Mouse (Mus musculus) stomach, embryonic 16.5 days (tissue): ENCODE measurements at regions not wholly inside any gene's neighbourhood (a gene's known extent, or its start where the extent isn't known, plus 50 kb on each side); places are given as distances from the start of the nearest gene placed in this dataset.
"Not testable (repeated sequence)": the region's sequence is repeated elsewhere in the genome, so short reads cannot be mapped to it uniquely, and the experiment has no call there.

Source experiments
- ATAC-seq: fragments of 200-750 bp; cut with Nextera tagmentation; 2 replicates; pipeline ENCODE4 v1.8.0; 2017; ENCODE audit warnings: moderate number of reproducible peaks, moderate TSS enrichment; ENCODE audit not compliant: insufficient read depth, low FRiP score
- H3K27ac ChIP-seq: fragments of 300-500 bp; sonication (generic); 2 replicates; pipeline ENCODE4 v1.5.1; 2014; ENCODE audit warnings: low read length
- H3K27me3 ChIP-seq: fragments of 300-500 bp; sonication (generic); 2 replicates; pipeline ENCODE4 v1.6.1; 2014; ENCODE audit warnings: low read length, control low read depth, mixed read lengths; ENCODE audit not compliant: control insufficient read depth, insufficient read depth
- H3K36me3 ChIP-seq: fragments of 300-500 bp; sonication (generic); 2 replicates; pipeline ENCODE4 v1.6.1; 2014; ENCODE audit warnings: low read length; ENCODE audit not compliant: control insufficient read depth, insufficient read depth
- H3K4me1 ChIP-seq: fragments of 300-500 bp; sonication (generic); 2 replicates; pipeline ENCODE4 v1.6.1; 2014; ENCODE audit warnings: low read length, control low read depth, mixed read lengths; ENCODE audit not compliant: control insufficient read depth, insufficient read depth
- H3K4me2 ChIP-seq: fragments of 300-500 bp; sonication (generic); 2 replicates; pipeline ENCODE4 v1.6.1; 2014; ENCODE audit warnings: low read depth, low read length, mixed read lengths
- H3K4me3 ChIP-seq: fragments of 300-500 bp; sonication (generic); replicated peaks from 2 replicates; pipeline ENCODE4 v1.5.1; 2014; ENCODE audit warnings: mild to moderate bottlenecking, low read length
- H3K9ac ChIP-seq: fragments of 300-500 bp; sonication (generic); 2 replicates; pipeline ENCODE4 v1.6.1; 2014; ENCODE audit warnings: low read length
- H3K9me3 ChIP-seq: fragments of 300-500 bp; sonication (generic); replicated peaks from 2 replicates; pipeline ENCODE4 v1.6.1; 2016; ENCODE audit warnings: low read length, control low read depth; ENCODE audit not compliant: control insufficient read depth
- WGBS: fragments of 180-500 bp; shearing (Covaris S2); extraction: QIAGEN DNeasy Blood & Tissue Kit; methylation state at CpG from one replicate; pipeline ENCODE4 v1.1.7; 2014; 5-methylcytosine and 5-hydroxymethylcytosine counted together

GRCm38 (mm10) chr8:26762942-26763778, 214.0 kb upstream of the Zfp703 start:
- Histone ChIP-seq H3K9ac (no peak overlapping the region), H3K4me2 (no peak overlapping the region), H3K36me3 (no peaks in the 10 kb centered on the region), H3K9me3 (peaks cover 15% of the 10 kb centered on the region), H3K27me3 (no peaks in the 10 kb centered on the region), H3K4me3 (no peak overlapping the region), H3K4me1 (no peaks in the 10 kb centered on the region), H3K27ac (no peak overlapping the region)
- ATAC-seq = peak; percentile 53; the same call in 1 of the 2 replicates
- 45% methylated on average over 16 of the region's 16 CpGs for WGBS

- H3K4me2 ChIP-seq = no peak overlapping the region
- ATAC-seq = no peak
- 0 out of 2 replicates have a peak, but pooled peaks cover 7% of the 10 kb centered on the region for H3K4me1 ChIP-seq
- no peak overlapping the region for H3K9ac ChIP-seq
- H3K27ac ChIP-seq = no peak overlapping the region
- 0 out of 2 replicates have a peak, but pooled peaks cover 3% of the 10 kb centered on the region for H3K9me3 ChIP-seq
- no peaks in the 10 kb centered on the region for H3K27me3 ChIP-seq
- 83% methylated on average over 10 of the region's 10 CpGs for WGBS
- no peaks in the 10 kb centered on the region for H3K36me3 ChIP-seq
- H3K4me3 ChIP-seq = no peak overlapping the region
These were observed 208.5 kb upstream of the Zfp703 start for GRCm38 (mm10) chr8:26768474-26769229.

- WGBS = 13% methylated on average over 16 of the region's 16 CpGs
- Histone ChIP-seq H3K27me3 (no peaks in the 10 kb centered on the region), H3K9ac (no peak overlapping the region), H3K4me3 (no peak overlapping the region; the same call in 1 of the 2 replicates), H3K4me2 (peak overlapping the region; percentile 35), H3K36me3 (no peaks in the 10 kb centered on the region), H3K9me3 (0 out of 2 replicates have a peak, but pooled peaks cover 3% of the 10 kb centered on the region), H3K4me1 (0 out of 2 replicates have a peak, but pooled peaks cover 7% of the 10 kb centered on the region), H3K27ac (no peak overlapping the region)
- ATAC-seq = no peak; the same call in 1 of the 2 replicates
These were observed 206.7 kb upstream of the Zfp703 start for GRCm38 (mm10) chr8:26770424-26770886.

GRCm38 (mm10) chr8:26778917-26779537, 198.1 kb upstream of the Zfp703 start:
- no peak overlapping the region for H3K4me2 ChIP-seq
- no peaks in the 10 kb centered on the region for H3K9me3 ChIP-seq
- no peak for ATAC-seq
- WGBS = 57% methylated on average over 10 of the region's 10 CpGs
- no peaks in the 10 kb centered on the region for H3K36me3 ChIP-seq
- H3K27ac ChIP-seq = no peak overlapping the region
- H3K4me1 ChIP-seq = no peaks in the 10 kb centered on the region
- H3K27me3 ChIP-seq = peaks cover 7% of the 10 kb centered on the region
- H3K4me3 ChIP-seq = no peak overlapping the region
- H3K9ac ChIP-seq = no peak overlapping the region

GRCm38 (mm10) chr8:26780515-26780914, 196.6 kb upstream of the Zfp703 start:
- H3K27ac ChIP-seq = no peak overlapping the region
- no peaks in the 10 kb centered on the region for H3K9me3 ChIP-seq
- no peaks in the 10 kb centered on the region for H3K36me3 ChIP-seq
- peaks cover 7% of the 10 kb centered on the region for H3K27me3 ChIP-seq
- ATAC-seq = no peak
- 37% methylated on average over 19 of the region's 19 CpGs for WGBS
- H3K9ac ChIP-seq = 0 out of 2 replicates have a peak overlapping the region, but pooled peaks have one; percentile 34
- H3K4me1 ChIP-seq = no peaks in the 10 kb centered on the region
- H3K4me3 ChIP-seq = no peak overlapping the region
- no peak overlapping the region for H3K4me2 ChIP-seq

- not testable (repeated sequence) for H3K36me3 ChIP-seq, ATAC-seq, H3K9me3 ChIP-seq, H3K4me2 ChIP-seq, H3K4me3 ChIP-seq, H3K4me1 ChIP-seq, H3K27ac ChIP-seq, H3K9ac ChIP-seq, H3K27me3 ChIP-seq
- 91% methylated on average over 8 of the region's 8 CpGs for WGBS
These were observed 194.2 kb upstream of the Zfp703 start for GRCm38 (mm10) chr8:26782936-26783335.

- H3K9ac ChIP-seq = no peak overlapping the region
- no peaks in the 10 kb centered on the region for H3K4me1 ChIP-seq
- ATAC-seq = no peak
- no peak overlapping the region for H3K4me3 ChIP-seq
- 58% methylated on average over 6 of the region's 6 CpGs for WGBS
- no peak overlapping the region for H3K4me2 ChIP-seq
- H3K27me3 ChIP-seq = peaks cover 4% of the 10 kb centered on the region; the same call in 1 of the 2 replicates
- H3K36me3 ChIP-seq = no peaks in the 10 kb centered on the region
- no peaks in the 10 kb centered on the region for H3K9me3 ChIP-seq
- no peak overlapping the region for H3K27ac ChIP-seq
These were observed 192.7 kb upstream of the Zfp703 start for GRCm38 (mm10) chr8:26784381-26784780.

- no peak overlapping the region for H3K9ac ChIP-seq
- no peak for ATAC-seq
- no peak overlapping the region for H3K27ac ChIP-seq
- H3K9me3 ChIP-seq = no peaks in the 10 kb centered on the region
- H3K4me3 ChIP-seq = no peak overlapping the region
- H3K36me3 ChIP-seq = no peaks in the 10 kb centered on the region
- peaks cover 8% of the 10 kb centered on the region for H3K4me1 ChIP-seq
- no peaks in the 10 kb centered on the region for H3K27me3 ChIP-seq
- no peak overlapping the region for H3K4me2 ChIP-seq
- 68% methylated on average over 2 of the region's 2 CpGs for WGBS
These were observed 185.3 kb upstream of the Zfp703 start for GRCm38 (mm10) chr8:26791795-26792194.
